Mouse (Mus musculus) cerebellum, adult 9-11 months (tissue): ENCODE measurements at regions not wholly inside any gene's neighbourhood (a gene's known extent, or its start where the extent isn't known, plus 50 kb on each side); places are given as distances from the start of the nearest gene placed in this dataset.

Source experiments
- DNase-seq: peaks from one replicate; pipeline ENCODE4 v3.0.0; 2022

GRCm38 (mm10) chr8:96680416-96681027 lies 792.2 kb upstream of the Got2 start:
- peak; percentile 11 for DNase-seq

- no peak for DNase-seq
Observed at GRCm38 (mm10) chr8:96679510-96679909, 791.2 kb upstream of the Got2 start.

GRCm38 (mm10) chr8:96674703-96675102 lies 786.4 kb upstream of the Got2 start:
- no peak for DNase-seq

- no peak for DNase-seq
Observed at GRCm38 (mm10) chr8:96656495-96657279, 768.3 kb upstream of the Got2 start.

- no peak for DNase-seq
Observed at GRCm38 (mm10) chr8:96647743-96648142, 759.4 kb upstream of the Got2 start.
